Mouse (Mus musculus) olfactory bulb, adult 2 months (tissue): Measurements from ENCODE around the gene Phykpl. TPM values are rescaled to one million over a fixed set of nuclear protein-coding genes. Genes with fewer than 3 reads are reported as not detected.

Experiments used
- H3K27ac ChIP-seq: fragments of 200-500 bp; 2 replicates; pipeline ENCODE4 v1.5.1; 2012; ENCODE audit warnings: low read depth, low read length; ENCODE audit not compliant: insufficient read depth
- H3K4me1 ChIP-seq: fragments of 200-500 bp; 2 replicates; pipeline ENCODE4 v1.6.1; 2012; ENCODE audit warnings: low read length; ENCODE audit not compliant: control insufficient read depth, insufficient read depth
- H3K4me3 ChIP-seq: fragments of 200-500 bp; 2 replicates; pipeline ENCODE4 v1.5.1; 2012; ENCODE audit warnings: mild to moderate bottlenecking, low read depth, low read length, moderate library complexity; ENCODE audit not compliant: insufficient read depth
- CTCF ChIP-seq: fragments of 200-500 bp; IDR thresholded peaks from 2 replicates; pipeline ENCODE4 v1.5.1; 2012; ENCODE audit warnings: low read depth, mild to moderate bottlenecking, low read length, moderate library complexity; ENCODE audit not compliant: insufficient read depth
- POLR2A ChIP-seq: fragments of 200-500 bp; IDR thresholded peaks from 2 replicates; pipeline ENCODE4 v1.6.1; 2012; ENCODE audit warnings: mild to moderate bottlenecking, low read depth, low read length, moderate library complexity; ENCODE audit not compliant: insufficient read depth
- WGBS: fragments of 180-500 bp; shearing (Covaris S2); methylation state at CpG from one replicate; pipeline ENCODE4 v1.1.7; 2018; 5-methylcytosine and 5-hydroxymethylcytosine counted together
- polyA plus RNA-seq: library from polyadenylated mRNA; stranded (reverse); fragments of >200 nt; gene quantifications from 2 replicates; pipeline ENCODE4 v1.2.4, GENCODE M21; 2012; ENCODE audit warnings: low replicate concordance; ENCODE audit not compliant: missing spikeins, insufficient read depth, insufficient read length

Phykpl gene
- polyA plus RNA-seq, 1 experiment: not detected

DNA sequence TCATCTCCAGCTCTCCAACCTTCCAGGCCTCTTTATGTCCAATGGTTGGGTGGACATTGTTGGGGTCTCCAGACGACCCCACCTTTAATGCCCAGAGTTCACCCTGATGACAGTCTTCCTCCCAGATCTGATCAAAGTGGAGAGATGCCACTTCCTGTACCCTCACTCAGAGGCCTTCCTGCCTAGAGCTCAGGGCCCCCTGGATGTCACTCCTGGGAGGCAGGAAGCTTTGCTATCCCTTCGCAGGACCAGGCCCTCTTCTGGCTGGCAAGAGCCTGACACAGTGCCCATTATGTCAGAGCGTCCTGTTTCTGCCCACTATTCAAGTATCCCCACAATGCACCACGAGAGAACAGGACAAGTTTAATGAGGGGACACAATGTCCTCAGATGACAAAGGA, 5.5 kb upstream of the Phykpl start:
- Histone ChIP-seq H3K4me1 (no peaks in the 10 kb centered on the region), H3K27ac (no peak overlapping the region), H3K4me3 (no peak overlapping the region)
- 62% methylated on average over 4 of the region's 4 CpGs for WGBS
- TF ChIP-seq POLR2A (no peak), CTCF (no peak)

DNA sequence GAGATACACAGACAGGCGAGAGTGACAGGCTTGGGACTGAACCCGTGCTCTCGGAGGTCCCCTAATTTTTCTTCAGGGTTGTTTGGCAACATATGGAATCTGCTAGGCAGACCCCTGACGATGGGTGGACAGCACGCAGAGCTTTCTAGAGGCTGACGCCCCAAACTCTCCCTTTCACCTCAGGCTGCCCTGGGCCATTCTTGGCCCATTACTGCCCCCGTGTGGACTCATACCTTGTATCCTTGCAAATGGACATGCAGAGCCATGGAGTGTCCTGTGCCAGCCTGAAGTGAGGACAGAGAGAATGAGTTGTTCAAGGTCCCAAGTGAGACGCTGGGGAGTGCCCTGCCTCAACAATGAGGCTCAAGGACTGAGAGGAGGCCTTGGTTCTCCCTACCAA, 1.8 kb upstream of the Phykpl start:
- H3K4me1 ChIP-seq: peaks cover 12% of the 10 kb centered on the region
- 34% methylated on average over 8 of the region's 8 CpGs for WGBS
- TF ChIP-seq CTCF: peak; percentile 34; the same call in 1 of the 2 replicates
- TF ChIP-seq POLR2A: no peak

DNA sequence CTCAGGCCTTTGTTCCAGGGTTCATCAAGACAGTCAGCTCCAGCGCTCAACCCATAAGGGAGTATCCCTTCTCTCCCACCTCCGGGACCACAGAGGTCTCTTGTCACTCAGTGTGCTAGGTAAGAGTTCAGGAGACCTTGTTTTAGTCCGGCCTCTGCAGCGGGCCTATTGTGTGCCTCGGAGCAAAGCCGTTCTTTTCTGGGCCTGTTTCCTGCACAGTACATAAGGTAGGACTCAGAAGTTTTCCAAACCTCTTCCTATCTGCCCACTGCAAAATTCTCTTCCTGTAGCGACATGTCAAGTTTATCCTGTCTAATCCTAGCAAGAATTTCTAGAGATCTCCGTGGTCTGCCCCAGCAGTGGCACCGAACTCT, 513 bp upstream of the Phykpl start:
- Histone ChIP-seq H3K27ac (peak overlapping the region; percentile 80; the same call in 1 of the 2 replicates), H3K4me1 (peaks cover 12% of the 10 kb centered on the region), H3K4me3 (peak overlapping the region; percentile 55)
- TF ChIP-seq POLR2A (no peak), CTCF (no peak)
- WGBS: 11% methylated on average over 9 of the region's 9 CpGs

More for the DNA sequence above, 1.8 kb upstream of the Phykpl start:
- Histone ChIP-seq H3K4me3 (no peak overlapping the region), H3K27ac (no peak overlapping the region)

DNA sequence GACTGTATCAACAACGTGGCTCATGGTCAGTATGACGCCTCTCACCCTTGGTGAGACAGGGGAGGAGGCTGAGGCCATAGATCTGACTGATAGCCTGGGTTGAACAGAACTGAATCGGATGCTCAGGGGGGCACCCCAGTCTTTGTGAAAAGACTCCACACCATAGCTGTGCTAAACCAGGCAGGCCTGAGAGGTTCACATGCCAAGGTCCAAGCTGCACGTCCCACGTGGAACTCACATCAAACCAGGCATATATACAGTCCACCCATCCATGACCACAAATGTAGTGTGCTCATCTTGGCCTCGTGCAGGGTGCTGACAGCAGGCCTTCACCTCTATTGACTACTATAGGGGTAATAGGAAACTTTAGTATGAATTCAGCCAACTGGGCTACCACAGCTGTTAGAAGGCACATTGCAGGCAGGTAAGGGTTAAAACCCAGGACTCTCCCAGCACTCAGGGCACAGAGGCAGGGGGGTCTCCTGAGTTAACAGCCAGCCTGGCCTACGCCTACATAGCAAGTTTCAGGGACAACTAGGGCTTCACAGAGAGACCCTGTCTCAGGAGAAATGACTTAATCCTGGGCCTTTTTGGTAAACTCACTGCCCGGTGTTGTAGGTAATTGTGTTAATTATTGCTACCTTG, 1.2 kb downstream of the Phykpl start:
- WGBS: 63% methylated on average over 8 of the region's 8 CpGs

DNA sequence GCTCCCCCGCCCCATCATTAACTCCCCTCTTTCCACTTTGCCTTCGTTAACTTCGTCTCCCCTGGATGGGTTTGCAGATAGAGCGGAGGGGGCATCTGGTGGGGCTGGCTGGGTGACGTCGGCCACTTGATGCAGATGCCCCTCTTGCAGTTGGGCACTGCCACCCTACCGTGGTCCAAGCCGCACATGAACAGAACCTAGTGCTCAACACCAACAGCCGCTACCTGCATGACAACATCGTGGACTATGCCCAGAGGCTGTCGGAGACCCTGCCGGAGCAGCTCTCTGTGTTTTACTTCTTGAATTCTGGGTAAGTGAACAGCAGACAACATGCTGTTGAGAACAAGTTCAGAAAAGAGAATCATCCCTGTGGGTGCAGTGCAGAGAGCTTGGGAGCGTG, 1.9 kb downstream of the Phykpl start:
- TF ChIP-seq CTCF (no peak), POLR2A (no peak)
- WGBS: 86% methylated on average over 13 of the region's 13 CpGs
- no peak overlapping the region for H3K27ac ChIP-seq
- H3K4me3 ChIP-seq: no peak overlapping the region
- peaks cover 12% of the 10 kb centered on the region for H3K4me1 ChIP-seq

More for the DNA sequence above, 1.2 kb downstream of the Phykpl start:
- Histone ChIP-seq H3K4me3 (peak overlapping the region; percentile 55), H3K27ac (no peak overlapping the region), H3K4me1 (peaks cover 12% of the 10 kb centered on the region)
- TF ChIP-seq CTCF (no peak), POLR2A (no peak)

DNA sequence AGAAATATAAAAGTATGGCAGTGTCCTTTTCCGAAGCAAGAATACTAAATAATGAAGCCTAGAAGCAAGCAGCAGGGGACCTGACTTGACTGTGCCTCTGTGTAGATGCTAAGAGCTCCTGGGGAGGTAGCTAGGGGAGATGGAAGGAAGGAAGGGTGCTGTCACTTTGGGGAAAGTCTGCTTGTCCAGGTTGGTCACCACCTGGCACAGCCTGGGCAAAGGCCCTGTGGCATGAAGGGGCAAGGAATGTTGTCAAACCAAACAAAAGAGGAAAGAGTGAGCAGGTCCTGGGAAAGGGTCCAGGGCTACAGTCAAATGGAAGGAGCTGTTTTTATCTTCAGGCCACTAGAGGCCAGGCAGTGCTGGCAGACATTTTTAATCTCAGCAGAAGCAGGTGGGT, 2.5 kb downstream of the Phykpl start:
- WGBS: 78% methylated on average over 1 of the region's 1 CpGs
- no peak overlapping the region for H3K4me3 ChIP-seq
- peaks cover 12% of the 10 kb centered on the region for H3K4me1 ChIP-seq
- H3K27ac ChIP-seq: no peak overlapping the region
- TF ChIP-seq POLR2A (no peak), CTCF (no peak)

DNA sequence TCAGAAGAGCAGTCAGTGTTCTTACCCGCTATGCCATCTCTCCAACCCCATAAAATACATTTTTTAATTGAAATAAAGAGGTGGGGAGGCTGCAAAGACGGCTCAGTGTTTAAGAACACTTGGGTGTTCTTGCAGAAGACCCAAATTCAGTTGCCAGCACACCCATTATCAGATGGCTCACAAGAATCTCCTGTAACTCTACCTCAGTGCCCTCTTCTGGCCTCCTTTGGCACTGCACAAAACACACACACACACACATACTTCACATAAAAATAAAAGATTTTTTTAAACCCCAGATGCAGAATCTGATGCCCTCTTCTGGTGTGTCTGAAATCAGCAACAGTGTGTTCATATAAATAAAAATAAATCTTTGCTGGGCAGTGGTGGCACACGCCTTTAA, 4.3 kb downstream of the Phykpl start:
- Histone ChIP-seq H3K27ac (no peak overlapping the region), H3K4me3 (no peak overlapping the region), H3K4me1 (peaks cover 12% of the 10 kb centered on the region)
- no peak for TF ChIP-seq CTCF
- no peak for TF ChIP-seq POLR2A
- WGBS: 94% methylated on average over 3 of the region's 3 CpGs

DNA sequence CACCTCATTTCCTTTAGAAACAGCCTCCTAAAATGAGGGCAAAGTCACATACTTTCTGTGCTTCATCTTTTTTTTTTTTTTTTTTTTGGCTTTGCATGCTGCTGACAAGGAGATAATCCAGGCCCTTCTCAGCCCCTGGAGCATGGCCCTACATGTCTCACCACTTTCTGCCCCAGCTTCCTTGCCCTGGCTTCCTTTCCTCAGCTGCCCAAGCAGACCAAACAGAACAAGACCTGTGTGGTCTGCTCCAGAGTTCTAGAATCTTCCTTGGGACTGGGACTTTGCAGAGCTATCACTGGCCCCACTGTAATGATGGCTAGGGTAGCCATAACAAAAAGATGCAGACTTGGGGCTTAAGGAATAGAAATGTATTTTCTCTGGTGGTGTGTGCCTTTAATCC, 5.4 kb downstream of the Phykpl start:
- no peak overlapping the region for H3K27ac ChIP-seq
- H3K4me1 ChIP-seq: peaks cover 12% of the 10 kb centered on the region
- H3K4me3 ChIP-seq: no peak overlapping the region
- TF ChIP-seq POLR2A (no peak), CTCF (no peak)

DNA sequence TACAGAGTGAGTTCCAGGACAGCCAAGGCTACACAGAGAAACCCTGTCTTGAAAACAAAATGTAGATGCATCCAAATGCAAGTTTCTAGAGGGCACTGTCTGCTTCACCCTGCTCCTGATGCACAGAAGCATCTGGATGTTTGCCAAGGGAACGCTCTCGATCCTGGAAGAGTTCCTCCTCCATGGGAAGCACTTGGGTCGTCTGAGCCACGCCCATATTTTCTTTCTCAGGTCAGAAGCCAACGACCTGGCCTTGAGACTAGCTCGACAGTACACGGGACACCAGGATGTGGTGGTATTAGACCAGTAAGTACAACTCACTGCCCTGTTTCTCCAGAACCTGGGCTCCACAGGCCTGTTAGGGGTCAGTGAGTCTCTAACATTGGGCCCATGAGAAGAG, 6.6 kb downstream of the Phykpl start:
- Histone ChIP-seq H3K27ac (no peak overlapping the region), H3K4me1 (peaks cover 4% of the 10 kb centered on the region), H3K4me3 (no peak overlapping the region)
- TF ChIP-seq POLR2A: no peak
- no peak for TF ChIP-seq CTCF
- WGBS: 53% methylated on average over 7 of the region's 7 CpGs
